ENCODE assay signal across 8 mouse cellular contexts in the genomic region with DNA sequence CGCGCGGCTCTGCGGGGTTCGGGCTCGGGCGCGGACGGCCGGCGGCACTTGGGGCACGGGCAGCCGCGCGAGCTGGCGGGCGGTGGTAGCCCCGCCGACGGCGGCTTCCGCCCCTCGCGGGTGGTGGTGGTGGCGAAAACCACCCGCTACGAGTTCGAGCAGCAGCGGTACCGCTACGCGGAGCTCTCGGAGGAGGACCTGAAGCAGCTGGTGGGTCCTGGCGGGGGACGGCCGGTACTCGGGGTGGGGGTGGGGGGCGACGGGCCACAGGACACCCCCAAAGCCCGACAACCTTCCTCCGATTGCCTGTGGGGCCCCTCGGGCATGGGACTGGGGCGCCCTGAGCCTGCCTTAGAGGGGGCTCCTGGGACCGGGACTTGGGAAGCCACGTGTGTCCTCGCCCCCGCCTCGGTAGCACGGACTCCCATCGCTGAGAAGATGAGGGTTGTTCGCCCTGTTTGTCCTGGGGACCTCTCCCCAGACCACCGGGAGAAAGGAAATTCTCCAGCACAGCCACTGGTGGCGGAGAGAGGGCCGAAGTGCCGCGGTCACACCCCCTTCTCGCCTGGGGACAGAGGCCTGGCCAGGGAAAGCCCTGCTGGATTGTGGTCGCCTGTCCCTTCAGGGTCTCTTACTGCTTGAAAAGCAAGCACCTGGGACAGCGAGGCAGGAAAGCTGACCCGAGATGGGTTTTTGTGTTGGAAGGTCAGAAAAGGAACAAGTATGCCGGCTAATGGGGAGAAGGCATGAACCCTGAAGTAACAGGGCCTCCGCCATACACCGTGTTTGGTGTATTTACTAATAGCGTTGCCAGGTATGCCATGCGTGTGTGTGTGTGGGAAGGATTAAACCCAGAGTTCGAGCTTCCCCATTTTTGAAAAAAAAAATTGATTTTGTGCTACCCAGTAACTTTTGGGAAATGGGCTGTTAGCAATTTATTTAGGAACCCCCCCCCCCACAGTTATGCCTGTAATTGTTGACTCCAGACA. TPM values are rescaled to one million over a fixed set of nuclear protein-coding genes. Genes with fewer than 3 reads are reported as not detected.
DNase-seq lines count a peak whose midpoint lies in the region; ATAC-seq and TF ChIP-seq lines count a peak whose summit lies in the region.

No protein-coding gene starts in this region.

- peak overlapping the region; percentile 70 for H3K4me2 ChIP-seq in intestine, embryonic 15.5 days (replicated peaks)
- H3K4me2 ChIP-seq in myocyte (ENCODE audit: low read depth): peak overlapping the region; percentile 88
- peak overlapping the region; percentile 94 for H3K4me2 ChIP-seq in stomach, embryonic 16.5 days (ENCODE audit: low read depth, low read length)

- DNase-seq in left cerebral cortex, postnatal 10 days (ENCODE audit: extremely low spot score in 1 of 2, low spot score in 2 of 2): peak; percentile 28 to 64
- no peak for DNase-seq in left cerebral cortex, adult 9 months (ENCODE audit: low spot score in 2 of 2)
- DNase-seq in cerebellum, adult 9-11 months: peak; percentile 67
- DNase-seq in gastrocnemius, postnatal 14 days: peak; percentile 48
- peak; percentile 69 for DNase-seq in liver

- peak; percentile 16 for ATAC-seq in intestine, embryonic 15.5 days
- peak; percentile 0; the same call in 1 of the 2 replicates for ATAC-seq in stomach, embryonic 16.5 days (ENCODE audit: insufficient read depth, low FRiP score)

- peak overlapping the region; percentile 97 for H3K27ac ChIP-seq in intestine, embryonic 15.5 days
- peak overlapping the region; percentile 93 for H3K27ac ChIP-seq in stomach, embryonic 16.5 days (ENCODE audit: low read length)

- no peaks in the 10 kb centered on the region for H3K9me3 ChIP-seq in intestine, embryonic 15.5 days
- H3K9me3 ChIP-seq in stomach, embryonic 16.5 days (replicated peaks; ENCODE audit: control insufficient read depth, low read length): no peaks in the 10 kb centered on the region

- H3K4me3 ChIP-seq in intestine, embryonic 15.5 days (replicated peaks): peak overlapping the region; percentile 81
- peak overlapping the region; percentile 58 for H3K4me3 ChIP-seq in myocyte
- peak overlapping the region; percentile 92 for H3K4me3 ChIP-seq in stomach, embryonic 16.5 days (replicated peaks; ENCODE audit: low read length)

- H3K79me2 ChIP-seq in myocyte (ENCODE audit: control insufficient read depth, insufficient read depth): no peaks in the 10 kb centered on the region

- TF ChIP-seq POLR2A in myocyte (IDR thresholded peaks at IDR 0.05; ENCODE audit: insufficient read length, low read depth): no peak

- WGBS in intestine, embryonic 15.5 days: under 1% methylated on average over 65 of the region's 66 CpGs
- under 1% methylated on average over 60 of the region's 66 CpGs for WGBS in stomach, embryonic 16.5 days

- intact Hi-C loops in left cerebral cortex, postnatal 10 days (cut with DNase I): no loop called here
- intact Hi-C loops in gastrocnemius, postnatal 14 days (cut with DNase I; ENCODE audit: low total_unique reads): no loop called here

- H3ac ChIP-seq in myocyte (ENCODE audit: control insufficient read depth, insufficient read length): peak overlapping the region; percentile 58

- H3K36me3 ChIP-seq in intestine, embryonic 15.5 days: no peaks in the 10 kb centered on the region
- no peaks in the 10 kb centered on the region for H3K36me3 ChIP-seq in myocyte (ENCODE audit: control insufficient read depth, insufficient read depth)
- H3K36me3 ChIP-seq in stomach, embryonic 16.5 days (ENCODE audit: control insufficient read depth, insufficient read depth, low read length): no peaks in the 10 kb centered on the region

- no peaks in the 10 kb centered on the region for H3K27me3 ChIP-seq in intestine, embryonic 15.5 days (replicated peaks)
- H3K27me3 ChIP-seq in myocyte (ENCODE audit: control insufficient read depth, insufficient read depth, insufficient read length): no peaks in the 10 kb centered on the region
- no peaks in the 10 kb centered on the region for H3K27me3 ChIP-seq in stomach, embryonic 16.5 days (ENCODE audit: control insufficient read depth, insufficient read depth, low read length)

- H3K4me1 ChIP-seq in intestine, embryonic 15.5 days (replicated peaks): peaks cover 15% of the 10 kb centered on the region
- H3K4me1 ChIP-seq in stomach, embryonic 16.5 days (ENCODE audit: control insufficient read depth, insufficient read depth, low read length): peaks cover 38% of the 10 kb centered on the region

- peak overlapping the region; percentile 87 for H3K9ac ChIP-seq in intestine, embryonic 15.5 days
- peak overlapping the region; percentile 95 for H3K9ac ChIP-seq in stomach, embryonic 16.5 days (ENCODE audit: low read length)

TF ChIP-seq in myocyte, 11 proteins besides CTCF, POLR2A, EP300 and RAD21:
- TF ChIP-seq SRF (IDR thresholded peaks at IDR 0.05; ENCODE audit: control insufficient read depth, insufficient read length, low read depth): no peak
TF ChIP-seq in myocyte: peak in this region for 0.

RNA-seq across cellular contexts. Expression of a gene that starts 0.8 kb away (rescaled TPM):
- total RNA-seq in left cerebral cortex, postnatal 10 days (2021): 10 to 100 TPM; 30.7 to 34.9 TPM
- 10 to 100 TPM; 21.1 to 25.0 TPM for total RNA-seq in gastrocnemius, postnatal 14 days (2021)
- 49.0 and 50.4 TPM in 2 replicates for polyA plus RNA-seq in intestine, embryonic 15.5 days (2015; fragmentation: Nextera tagmentation; extraction: Ambion mirVana)
- polyA plus RNA-seq in myocyte (2012; fragmentation: generic; extraction: Trizol): 6.3 TPM
- 21.2 and 29.7 TPM in 2 replicates for polyA plus RNA-seq in stomach, embryonic 16.5 days (2015; fragmentation: Nextera tagmentation; extraction: Ambion mirVana)

Comparison
In these comparisons a context has a peak if more than half of its experiments do, and no peak if none do; other contexts are left out.
1. DNase-seq: peak in left cerebral cortex, postnatal 10 days (2 of 2), cerebellum, adult 9-11 months (single experiment), gastrocnemius, postnatal 14 days (single experiment) and liver (single experiment); none in left cerebral cortex, adult 9 months (0 of 2).
2. Peak in every context shown above with its lines, with median percentiles within 50 percentile points of each other: H3K4me2 ChIP-seq and H3K4me3 ChIP-seq.